Mouse (Mus musculus): ENCODE results near the gene Hist1h2ag. TPM values are rescaled to one million over a fixed set of nuclear protein-coding genes. Genes with fewer than 3 reads are reported as not detected.
A peak's percentile ranks its signal among the peaks of the same experiment; 100 is the strongest.
"Not testable (repeated sequence)": the region's sequence is repeated elsewhere in the genome, so short reads cannot be mapped to it uniquely, and the experiment has no call there.

Gene Hist1h2ag
- 36.1 and 42.9 TPM in 2 replicates for polyA plus RNA-seq (2015; fragmentation: Nextera tagmentation; extraction: Ambion mirVana)

DNA sequence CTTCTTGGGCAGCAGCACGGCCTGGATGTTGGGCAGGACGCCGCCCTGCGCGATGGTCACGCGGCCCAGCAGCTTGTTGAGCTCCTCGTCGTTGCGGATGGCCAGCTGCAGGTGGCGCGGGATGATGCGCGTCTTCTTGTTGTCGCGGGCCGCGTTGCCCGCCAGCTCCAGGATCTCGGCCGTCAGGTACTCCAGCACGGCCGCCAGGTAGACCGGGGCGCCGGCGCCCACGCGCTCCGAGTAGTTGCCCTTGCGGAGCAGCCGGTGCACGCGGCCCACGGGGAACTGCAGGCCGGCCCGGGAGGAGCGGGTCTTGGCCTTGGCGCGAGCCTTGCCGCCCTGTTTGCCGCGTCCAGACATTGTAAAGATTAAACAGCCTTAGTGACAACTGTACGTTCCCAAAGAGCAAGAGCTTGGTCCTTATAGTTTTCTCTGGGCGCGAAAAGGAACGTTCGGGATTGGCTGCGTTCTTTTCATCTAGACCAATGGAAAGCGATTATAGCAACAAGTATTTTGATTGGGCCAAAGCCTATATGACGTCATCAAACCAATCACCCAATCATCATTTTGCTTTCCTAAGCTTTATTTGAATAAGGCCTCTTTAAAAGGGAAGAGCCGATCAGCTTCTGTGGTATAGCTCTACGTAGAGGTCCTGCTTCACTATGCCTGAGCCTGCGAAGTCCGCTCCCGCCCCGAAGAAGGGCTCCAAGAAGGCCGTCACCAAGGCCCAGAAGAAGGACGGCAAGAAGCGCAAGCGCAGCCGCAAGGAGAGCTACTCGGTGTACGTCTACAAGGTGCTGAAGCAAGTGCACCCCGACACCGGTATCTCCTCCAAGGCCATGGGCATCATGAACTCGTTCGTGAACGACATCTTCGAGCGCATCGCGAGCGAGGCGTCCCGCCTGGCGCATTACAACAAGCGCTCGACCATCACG, at the start of gene Hist1h2ag, which contains the start of gene Hist1h2bj:
Hist1h2ag (minus strand) TSS at position 377 of the 935 bp plus-strand sequence.
Hist1h2bj (plus strand) TSS at position 647 of the 935 bp plus-strand sequence.
- not testable (repeated sequence) for H3K4me1 ChIP-seq
- peak within 1 kb of the TSS; percentile 79 for H3K4me2 ChIP-seq

DNA sequence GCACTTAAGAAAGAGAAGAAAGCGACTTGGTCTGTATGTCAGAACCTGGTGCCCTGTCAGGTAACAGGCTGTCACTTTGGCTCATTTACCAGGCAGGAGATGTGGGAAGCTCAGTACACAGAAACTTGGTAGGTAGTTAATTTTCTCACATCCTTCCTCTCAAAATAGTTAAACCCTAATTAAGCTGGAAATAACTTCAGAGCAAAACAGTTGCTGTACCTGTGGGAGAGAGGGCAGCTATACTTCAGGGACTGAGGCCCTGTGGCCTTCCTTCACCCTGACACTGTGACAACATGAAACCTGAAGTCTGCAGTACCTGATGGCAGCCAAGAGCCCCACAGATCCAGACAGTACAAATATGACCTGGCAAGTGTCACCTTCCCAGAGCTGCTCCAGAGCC, 41.4 kb upstream of the Hist1h2ag start, which contains the start of gene Vmn1r188:
Vmn1r188 (plus strand) TSS at position 301 of the 400 bp plus-strand sequence.
- H3K36me3 ChIP-seq; H3K9me3 ChIP-seq; H3K4me1 ChIP-seq; ATAC-seq (ENCODE audit: insufficient read depth, low FRiP score, low read depth); H3K4me2 ChIP-seq; H3K9ac ChIP-seq; H3K27me3 ChIP-seq (replicated peaks); H3K27ac ChIP-seq; H3K4me3 ChIP-seq (replicated peaks): not testable (repeated sequence)
- 76% methylated on average over 1 of the region's 1 CpGs for WGBS

More for the DNA sequence above, at the start of gene Hist1h2ag, which contains the start of gene Hist1h2bj:
- H3K36me3 ChIP-seq; H3K9me3 ChIP-seq; H3K27me3 ChIP-seq (replicated peaks): not testable (repeated sequence)
- under 1% methylated on average over 41 of the region's 80 CpGs for WGBS
- H3K27ac ChIP-seq: peak within 1 kb of the TSS; percentile 90
- peak within 1 kb of the TSS; percentile 40 for H3K4me3 ChIP-seq (replicated peaks)
- peak within 1 kb of the TSS; percentile 25; the same call in 1 of the 2 replicates for H3K9ac ChIP-seq
- ATAC-seq (ENCODE audit: insufficient read depth, low FRiP score, low read depth): peak; percentile 90

DNA sequence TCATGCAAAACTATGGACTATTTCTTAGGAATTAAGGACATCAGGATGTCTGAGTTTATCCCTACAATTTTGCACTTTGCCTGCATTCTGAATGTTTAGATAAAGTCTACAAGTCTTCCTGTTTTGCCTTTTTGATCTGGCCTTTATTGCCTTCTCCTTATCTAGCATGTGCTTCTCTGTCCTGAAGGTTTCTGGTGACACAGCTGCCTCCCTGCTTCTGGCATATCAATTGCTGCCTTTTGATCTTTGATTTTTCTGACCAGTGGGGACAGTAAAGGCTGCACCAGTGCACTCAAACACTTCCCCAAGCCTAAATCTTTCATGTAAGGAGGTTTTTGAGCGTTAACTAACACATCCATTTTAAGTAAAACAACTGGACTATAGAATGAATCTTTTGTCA, 20.7 kb upstream of the Hist1h2ag start:
- Histone ChIP-seq H3K4me1 (no peaks in the 10 kb centered on the region), H3K36me3 (no peaks in the 10 kb centered on the region), H3K27me3 (replicated peaks) (no peaks in the 10 kb centered on the region), H3K9me3 (no peaks in the 10 kb centered on the region), H3K4me2 (no peak overlapping the region), H3K27ac (no peak overlapping the region), H3K9ac (no peak overlapping the region), H3K4me3 (replicated peaks) (no peak overlapping the region)
- no peak for ATAC-seq (ENCODE audit: insufficient read depth, low FRiP score, low read depth)
- 56% methylated on average over 1 of the region's 1 CpGs for WGBS

- no peak overlapping the region for H3K9ac ChIP-seq
- WGBS: 63% methylated on average over 1 of the region's 1 CpGs
- no peak overlapping the region for H3K4me3 ChIP-seq (replicated peaks)
- no peaks in the 10 kb centered on the region for H3K36me3 ChIP-seq
- no peak overlapping the region for H3K4me2 ChIP-seq
- no peaks in the 10 kb centered on the region for H3K4me1 ChIP-seq
- H3K9me3 ChIP-seq: no peaks in the 10 kb centered on the region
- no peaks in the 10 kb centered on the region for H3K27me3 ChIP-seq (replicated peaks)
- ATAC-seq (ENCODE audit: insufficient read depth, low FRiP score, low read depth): no peak
- no peak overlapping the region for H3K27ac ChIP-seq
These were observed 18.7 kb upstream of the Hist1h2ag start for GRCm38 (mm10) chr13:22061422-22061821.

DNA sequence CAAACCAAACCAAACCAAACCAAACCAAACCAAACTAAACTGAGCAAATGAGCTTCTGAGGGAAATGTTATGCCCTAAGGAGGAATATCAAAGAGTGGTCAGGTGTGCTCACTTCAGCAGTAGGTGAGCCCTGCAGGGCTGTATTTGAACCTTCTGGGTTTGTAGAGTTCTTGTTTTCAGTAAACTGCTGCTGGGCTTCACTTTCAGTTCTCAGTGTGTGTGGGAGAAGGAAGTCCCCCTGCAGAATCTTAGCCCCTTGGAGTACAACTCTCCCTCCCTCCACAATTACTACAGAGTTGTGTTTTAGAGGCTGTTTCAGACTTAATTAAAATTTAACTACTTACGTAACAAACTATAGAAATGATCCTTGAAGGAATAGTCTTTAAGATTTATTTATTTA, 11.0 kb upstream of the Hist1h2ag start:
- no peak for ATAC-seq (ENCODE audit: insufficient read depth, low FRiP score, low read depth)
- Histone ChIP-seq H3K27me3 (replicated peaks) (no peaks in the 10 kb centered on the region), H3K4me3 (replicated peaks) (no peak overlapping the region), H3K4me2 (no peak overlapping the region), H3K36me3 (no peaks in the 10 kb centered on the region), H3K9me3 (no peaks in the 10 kb centered on the region), H3K4me1 (no peaks in the 10 kb centered on the region), H3K27ac (no peak overlapping the region), H3K9ac (no peak overlapping the region)
- WGBS: 96% methylated on average over 1 of the region's 1 CpGs

- H3K9me3 ChIP-seq: no peaks in the 10 kb centered on the region
- peak overlapping the region; percentile 68 for H3K4me2 ChIP-seq
- no peaks in the 10 kb centered on the region for H3K36me3 ChIP-seq
- peak overlapping the region; percentile 87; the same call in 1 of the 2 replicates for H3K27ac ChIP-seq
- 11% methylated on average over 5 of the region's 5 CpGs for WGBS
- no peak overlapping the region for H3K9ac ChIP-seq
- no peaks in the 10 kb centered on the region for H3K4me1 ChIP-seq
- ATAC-seq (ENCODE audit: insufficient read depth, low FRiP score, low read depth): no peak
- no peaks in the 10 kb centered on the region for H3K27me3 ChIP-seq (replicated peaks)
- H3K4me3 ChIP-seq (replicated peaks): peak overlapping the region; percentile 53
These were observed 8.7 kb upstream of the Hist1h2ag start for GRCm38 (mm10) chr13:22051523-22051859.

- Histone ChIP-seq H3K9ac (peak overlapping the region; percentile 45; the same call in 1 of the 2 replicates), H3K36me3 (no peaks in the 10 kb centered on the region), H3K27ac (peak overlapping the region; percentile 87), H3K9me3 (no peaks in the 10 kb centered on the region), H3K4me2 (peak overlapping the region; percentile 68), H3K4me1 (no peaks in the 10 kb centered on the region), H3K27me3 (replicated peaks) (no peaks in the 10 kb centered on the region), H3K4me3 (replicated peaks) (peak overlapping the region; percentile 53)
- peak; percentile 95 for ATAC-seq (ENCODE audit: insufficient read depth, low FRiP score, low read depth)
- WGBS: under 1% methylated on average over 52 of the region's 52 CpGs
These were observed 8.1 kb upstream of the Hist1h2ag start for GRCm38 (mm10) chr13:22050591-22051522.

DNA sequence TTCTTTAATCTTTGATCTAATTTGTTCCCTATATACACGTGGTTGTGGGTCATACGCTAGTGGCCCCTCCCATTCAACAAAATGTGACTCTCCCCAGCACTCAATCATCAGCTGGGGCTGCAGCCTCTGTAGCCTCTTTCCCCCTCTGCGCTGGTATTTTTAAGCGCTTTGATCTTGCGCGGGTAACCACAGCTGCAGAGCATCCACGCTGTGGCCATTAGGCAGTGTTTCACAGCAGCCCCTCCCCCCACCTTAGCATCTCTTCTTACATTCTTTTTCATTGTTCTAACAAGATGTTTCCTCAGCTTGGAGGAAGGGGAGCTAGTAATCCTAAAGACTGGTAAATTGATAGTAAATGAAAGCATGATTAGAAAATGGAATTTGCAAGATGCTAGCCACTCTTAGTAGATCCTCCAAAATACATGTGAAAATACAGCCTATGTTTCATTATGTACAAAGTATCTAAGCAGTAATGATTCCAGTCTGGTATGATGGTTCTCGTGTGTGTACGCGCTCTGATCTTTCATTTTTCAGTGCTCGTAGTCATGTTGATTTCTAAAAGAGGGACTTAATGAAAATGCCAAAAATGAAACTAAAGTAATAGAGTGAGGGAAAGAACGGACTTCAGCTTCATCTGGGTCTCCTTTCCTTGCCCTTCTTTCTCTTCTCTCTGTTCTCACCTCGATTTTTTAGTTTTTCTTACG, 7.1 kb upstream of the Hist1h2ag start:
- no peak for ATAC-seq (ENCODE audit: insufficient read depth, low FRiP score, low read depth)
- H3K4me2 ChIP-seq: peak overlapping the region; percentile 68
- H3K9me3 ChIP-seq: no peaks in the 10 kb centered on the region
- H3K9ac ChIP-seq: no peak overlapping the region
- no peaks in the 10 kb centered on the region for H3K4me1 ChIP-seq
- H3K27me3 ChIP-seq (replicated peaks): no peaks in the 10 kb centered on the region
- peak overlapping the region; percentile 87 for H3K27ac ChIP-seq
- H3K36me3 ChIP-seq: no peaks in the 10 kb centered on the region
- peak overlapping the region; percentile 53 for H3K4me3 ChIP-seq (replicated peaks)
- 1% methylated on average over 14 of the region's 14 CpGs for WGBS

DNA sequence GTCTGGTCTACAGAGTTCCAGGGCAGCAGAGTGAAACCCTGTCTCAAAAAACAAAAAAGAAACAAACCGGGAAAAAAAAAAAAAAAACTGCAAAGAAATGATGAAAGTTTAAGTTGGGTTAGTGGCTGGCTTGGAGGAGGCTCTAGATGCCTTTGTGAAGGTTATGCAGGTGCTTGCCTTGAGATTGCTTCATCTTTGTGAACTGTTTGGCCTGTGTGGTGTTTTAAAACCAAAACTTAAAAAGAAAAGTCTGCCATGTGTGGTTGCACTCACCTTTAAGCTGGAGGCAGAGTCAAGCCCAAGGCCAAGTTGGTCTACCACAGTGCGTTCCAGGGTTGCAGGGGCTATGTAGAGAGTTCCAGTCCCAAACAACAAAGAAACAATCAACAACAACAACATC, 6.3 kb upstream of the Hist1h2ag start:
- no peak overlapping the region for H3K9ac ChIP-seq
- H3K9me3 ChIP-seq: no peaks in the 10 kb centered on the region
- H3K4me1 ChIP-seq: no peaks in the 10 kb centered on the region
- no peak overlapping the region for H3K4me3 ChIP-seq (replicated peaks)
- H3K36me3 ChIP-seq: no peaks in the 10 kb centered on the region
- 90% methylated on average over 2 of the region's 2 CpGs for WGBS
- no peak overlapping the region for H3K4me2 ChIP-seq
- no peaks in the 10 kb centered on the region for H3K27me3 ChIP-seq (replicated peaks)
- no peak overlapping the region for H3K27ac ChIP-seq
- ATAC-seq (ENCODE audit: insufficient read depth, low FRiP score, low read depth): no peak

DNA sequence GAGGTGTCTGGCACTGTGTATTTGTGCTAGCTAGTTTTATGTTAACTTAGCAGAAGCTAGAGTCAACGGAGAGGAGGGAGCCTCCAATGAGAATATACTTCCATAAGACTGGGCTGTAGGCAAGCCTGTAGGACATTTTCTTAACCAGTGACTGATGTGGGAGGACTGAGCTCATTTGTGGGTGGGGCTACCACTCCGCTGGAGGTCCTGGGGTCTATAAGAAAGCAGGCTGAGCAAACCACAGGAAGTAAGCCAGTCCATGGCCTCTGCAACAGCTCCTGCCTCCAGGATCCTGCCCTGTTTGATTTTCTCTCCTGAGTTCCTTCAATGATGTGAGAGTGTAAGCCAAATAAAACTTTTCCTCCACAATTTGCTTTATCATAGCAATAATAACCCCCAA, 2.6 kb upstream of the Hist1h2ag start:
- Histone ChIP-seq H3K36me3 (no peaks in the 10 kb centered on the region), H3K9me3 (no peaks in the 10 kb centered on the region), H3K27ac (no peak overlapping the region), H3K4me3 (replicated peaks) (no peak overlapping the region), H3K9ac (no peak overlapping the region), H3K4me2 (no peak overlapping the region), H3K27me3 (replicated peaks) (no peaks in the 10 kb centered on the region), H3K4me1 (peaks cover 7% of the 10 kb centered on the region; the same call in 1 of the 2 replicates)
- 45% methylated on average over 2 of the region's 2 CpGs for WGBS
- no peak for ATAC-seq (ENCODE audit: insufficient read depth, low FRiP score, low read depth)
